16 mouse cellular contexts compared by ENCODE assay signal in the genomic region with DNA sequence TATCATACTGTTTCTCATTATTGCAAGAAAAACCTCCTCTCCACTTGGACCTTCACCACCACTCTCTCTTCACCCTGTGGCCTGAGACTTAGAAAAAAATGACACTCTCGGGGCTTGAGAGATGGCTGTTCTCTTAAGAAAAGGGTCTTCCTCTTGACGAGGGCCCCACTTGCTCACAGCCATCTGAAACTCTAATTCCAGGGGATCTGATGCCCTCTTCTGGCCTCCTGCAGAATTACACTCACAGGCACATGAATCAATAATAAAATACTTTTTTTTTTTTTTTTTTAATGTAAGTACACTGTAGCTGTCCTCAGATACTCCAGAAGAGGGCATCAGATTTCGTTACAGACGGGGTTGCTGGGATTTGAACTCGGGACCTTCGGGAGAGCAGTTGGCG. TPM values are rescaled to one million over a fixed set of nuclear protein-coding genes. Genes with fewer than 3 reads are reported as not detected.
DNase-seq lines count a peak whose midpoint lies in the region; ATAC-seq and TF ChIP-seq lines count a peak whose summit lies in the region.
"Had no signal": no experiment of that assay in that cellular context is flagged by ENCODE, and none has a peak within 500 bp of the region (broad histone marks: within the 10 kb centered on the region; RNA-seq: fewer than 3 reads in every experiment).

No protein-coding gene starts in this region.

- H3K79me2 ChIP-seq in heart, adult 2 months (replicated peaks; ENCODE audit: control insufficient read depth, insufficient read depth, low read length), result no peaks in the 10 kb centered on the region
- H3K79me2 ChIP-seq in MEL (ENCODE audit: control insufficient read depth, insufficient read depth, low read length, poor library complexity), result no peaks in the 10 kb centered on the region

- TF ChIP-seq RAD21 in MEL (IDR thresholded peaks at IDR 0.05; ENCODE audit: low read depth, low read length), result peak; percentile 57

- no peaks in the 10 kb centered on the region for H3K27me3 ChIP-seq in heart, adult 2 months (ENCODE audit: control insufficient read depth, insufficient read depth, low read length)
- peaks cover 11% of the 10 kb centered on the region for H3K27me3 ChIP-seq in midbrain, postnatal 0 days (ENCODE audit: insufficient read depth, low read length)
- H3K27me3 ChIP-seq in midbrain, embryonic 13.5 days, result peaks cover 12% of the 10 kb centered on the region
- no peaks in the 10 kb centered on the region for H3K27me3 ChIP-seq in MEL (ENCODE audit: control insufficient read depth in 1 of 2, insufficient read depth in 2 of 2, low read length in 2 of 2)
- H3K27me3 ChIP-seq in forebrain, embryonic 13.5 days, result peaks cover 11% of the 10 kb centered on the region

- intact Hi-C loops in heart, adult 2 months (cut with DNase I), result no loop called here
- intact Hi-C loops in heart, postnatal 14 days (cut with DNase I), result no loop called here

- peaks cover 3% of the 10 kb centered on the region for H3K4me1 ChIP-seq in heart, adult 2 months (ENCODE audit: control insufficient read depth, insufficient read depth, low read length)
- no peaks in the 10 kb centered on the region for H3K4me1 ChIP-seq in midbrain, postnatal 0 days (ENCODE audit: insufficient read depth, low read length)
- no peaks in the 10 kb centered on the region for H3K4me1 ChIP-seq in midbrain, embryonic 13.5 days (replicated peaks)
- peaks cover 3 to 20% of the 10 kb centered on the region in 2 experiments; a peak in 3 of 4 replicates for H3K4me1 ChIP-seq in MEL (ENCODE audit: control insufficient read depth in 1 of 2, insufficient read depth in 2 of 2, low read length in 2 of 2)
- H3K4me1 ChIP-seq in forebrain, embryonic 13.5 days, result no peaks in the 10 kb centered on the region
- H3K4me1 ChIP-seq: kidney, embryonic 15.5 days had no signal

- H3K27ac ChIP-seq in heart, adult 2 months, result no peak overlapping the region
- no peak overlapping the region for H3K27ac ChIP-seq in midbrain, postnatal 0 days (ENCODE audit: low read depth, low read length)
- no peak overlapping the region for H3K27ac ChIP-seq in midbrain, embryonic 13.5 days
- H3K27ac ChIP-seq in MEL (ENCODE audit: control insufficient read depth, low read depth, low read length), result no peak overlapping the region
- no peak overlapping the region for H3K27ac ChIP-seq in forebrain, embryonic 13.5 days
- H3K27ac ChIP-seq: kidney, embryonic 15.5 days had no signal

- no peaks in the 10 kb centered on the region for H3K36me3 ChIP-seq in heart, adult 2 months (ENCODE audit: control insufficient read depth, insufficient read depth, low read length)
- H3K36me3 ChIP-seq in midbrain, postnatal 0 days (ENCODE audit: insufficient read depth, low read length), result no peaks in the 10 kb centered on the region
- no peaks in the 10 kb centered on the region for H3K36me3 ChIP-seq in midbrain, embryonic 13.5 days
- peaks cover 0 to 19% of the 10 kb centered on the region in 2 experiments; a peak in 2 of 4 replicates for H3K36me3 ChIP-seq in MEL (ENCODE audit: control insufficient read depth in 1 of 2, insufficient read depth in 2 of 2, low read length in 2 of 2)
- H3K36me3 ChIP-seq in forebrain, embryonic 13.5 days (ENCODE audit: poor library complexity, severe bottlenecking), result no peaks in the 10 kb centered on the region
- H3K36me3 ChIP-seq: G1E; kidney, embryonic 15.5 days had no signal

- no peak for DNase-seq in heart, adult 2 months
- DNase-seq in heart, postnatal 14 days, result no peak
- DNase-seq in midbrain, postnatal 0 days (ENCODE audit: low spot score), result no peak
- peak; percentile 74 for DNase-seq in MEL (ENCODE audit: low read depth, low spot score)
- DNase-seq in naive thymus-derived CD4-positive, alpha-beta T cell, adult 2 months (ENCODE audit: low read depth), result peak; percentile 62
- no peak for DNase-seq in right cerebral cortex, adult 18-20 months
- DNase-seq: adrenal gland, postnatal 36 days; heart, postnatal 10 days; midbrain, embryonic 14.5 days; spleen, adult 18-20 months had no signal

- 65% methylated on average over 7 of the region's 7 CpGs for WGBS in heart, adult 2 months
- 68% methylated on average over 7 of the region's 7 CpGs for WGBS in midbrain, postnatal 0 days
- WGBS in midbrain, embryonic 13.5 days, result 75% methylated on average over 7 of the region's 7 CpGs
- 69% methylated on average over 7 of the region's 7 CpGs for WGBS in forebrain, embryonic 13.5 days

- H3K9me3 ChIP-seq in midbrain, postnatal 0 days (ENCODE audit: low read length), result no peaks in the 10 kb centered on the region
- no peaks in the 10 kb centered on the region for H3K9me3 ChIP-seq in midbrain, embryonic 13.5 days
- no peaks in the 10 kb centered on the region for H3K9me3 ChIP-seq in MEL (replicated peaks; ENCODE audit: insufficient read depth, low read length)
- H3K9me3 ChIP-seq in forebrain, embryonic 13.5 days (replicated peaks), result no peaks in the 10 kb centered on the region
- H3K9me3 ChIP-seq: G1E; kidney, embryonic 15.5 days had no signal

- no peak for ATAC-seq in midbrain, postnatal 0 days (ENCODE audit: low FRiP score)
- no peak for ATAC-seq in midbrain, embryonic 13.5 days
- no peak for ATAC-seq in forebrain, embryonic 13.5 days

- peak; percentile 42 for TF ChIP-seq CTCF in heart, adult 2 months (IDR thresholded peaks at IDR 0.05)
- peak; percentile 50 for TF ChIP-seq CTCF in midbrain, postnatal 0 days (IDR thresholded peaks at IDR 0.05)
- peak; percentile 48 to 62 (median 59) for TF ChIP-seq CTCF in MEL (IDR thresholded peaks at IDR 0.05 in 2 of 3, conservative IDR thresholded peaks at IDR 0.05 in 1 of 3; ENCODE audit: control insufficient read depth in 1 of 3, insufficient read depth in 1 of 3, low read depth in 2 of 3, low read length in 3 of 3, poor library complexity in 1 of 3, severe bottlenecking in 1 of 3)

- TF ChIP-seq EP300 in heart, adult 2 months (IDR thresholded peaks at IDR 0.05; ENCODE audit: insufficient read depth, low read depth, low read length), result no peak
- TF ChIP-seq EP300 in MEL (IDR thresholded peaks at IDR 0.05; ENCODE audit: low read depth in 1 of 2, low read length in 2 of 2), result no peak

- no peak for TF ChIP-seq POLR2A in heart, adult 2 months (IDR thresholded peaks at IDR 0.05; ENCODE audit: insufficient read depth, low read depth, low read length)
- TF ChIP-seq POLR2A in MEL (IDR thresholded peaks at IDR 0.05; ENCODE audit: control insufficient read depth in 1 of 2, insufficient read depth in 1 of 2, low read depth in 1 of 2, low read length in 2 of 2, poor library complexity in 1 of 2), result no peak

- H3K9ac ChIP-seq in heart, adult 2 months (ENCODE audit: low read depth, low read length), result no peak overlapping the region
- H3K9ac ChIP-seq in midbrain, postnatal 0 days (replicated peaks; ENCODE audit: low read length, poor library complexity, severe bottlenecking), result no peak overlapping the region
- H3K9ac ChIP-seq in midbrain, embryonic 13.5 days (replicated peaks), result no peak overlapping the region
- no peak overlapping the region for H3K9ac ChIP-seq in MEL (ENCODE audit: control insufficient read depth, low read depth, low read length, poor library complexity, severe bottlenecking)
- no peak overlapping the region for H3K9ac ChIP-seq in forebrain, embryonic 13.5 days
- H3K9ac ChIP-seq: kidney, embryonic 15.5 days had no signal

- H3K4me2 ChIP-seq in midbrain, postnatal 0 days (ENCODE audit: low read depth, low read length, poor library complexity, severe bottlenecking), result no peak overlapping the region
- no peak overlapping the region for H3K4me2 ChIP-seq in midbrain, embryonic 13.5 days (replicated peaks)
- no peak overlapping the region for H3K4me2 ChIP-seq in forebrain, embryonic 13.5 days
- H3K4me2 ChIP-seq: kidney, embryonic 15.5 days had no signal

- H3K4me3 ChIP-seq in heart, adult 2 months, result no peak overlapping the region
- no peak overlapping the region for H3K4me3 ChIP-seq in midbrain, postnatal 0 days (ENCODE audit: low read depth, low read length)
- no peak overlapping the region for H3K4me3 ChIP-seq in midbrain, embryonic 13.5 days (replicated peaks)
- no peak overlapping the region for H3K4me3 ChIP-seq in MEL (ENCODE audit: control insufficient read depth in 1 of 2, insufficient read depth in 1 of 2, low read depth in 2 of 2, low read length in 2 of 2)
- H3K4me3 ChIP-seq in forebrain, embryonic 13.5 days, result no peak overlapping the region
- H3K4me3 ChIP-seq: kidney, embryonic 15.5 days had no signal

TF ChIP-seq in MEL, 35 proteins besides CTCF, POLR2A, EP300 and RAD21 (continues in another document):
- peak; percentile 95 for TF ChIP-seq ZNF384 (IDR thresholded peaks at IDR 0.05; ENCODE audit: low read depth, low read length)
- TF ChIP-seq RCOR1 (IDR thresholded peaks at IDR 0.05; ENCODE audit: low read depth, low read length), result no peak
- TF ChIP-seq SMC3 (IDR thresholded peaks at IDR 0.05; ENCODE audit: low read depth, low read length), result peak; percentile 44
- TF ChIP-seq GATA1 (IDR thresholded peaks at IDR 0.05; ENCODE audit: low read depth, low read length), result no peak
- TF ChIP-seq CHD1 (IDR thresholded peaks at IDR 0.05; ENCODE audit: low read depth, low read length), result no peak
- TF ChIP-seq TBP (IDR thresholded peaks at IDR 0.05; ENCODE audit: low read depth, low read length), result 0 out of 2 replicates have a peak, but pooled peaks have one; percentile 21

RNA-seq across cellular contexts. Expression of a gene that starts 6.0 kb away (rescaled TPM):
- total RNA-seq in heart, adult 2 months (2021), result 1 to 10 TPM; 2.1 to 2.4 TPM
- 5.4 and 5.9 TPM in 2 replicates for polyA plus RNA-seq in heart, adult 2 months (2012; rRNA removed)
- total RNA-seq in heart, postnatal 14 days (2021), result 1 to 10 TPM; 3.3 to 5.4 TPM
- total RNA-seq in midbrain, postnatal 0 days (2014; rRNA removed), result 2.1 and 4.9 TPM in 2 replicates
- 2.0 and 2.3 TPM in 2 replicates for polyA plus RNA-seq in midbrain, postnatal 0 days (2015; fragmentation: Nextera tagmentation; extraction: Ambion mirVana)
- 2.9 and 4.4 TPM in 2 replicates for polyA plus RNA-seq in midbrain, embryonic 13.5 days (2015; fragmentation: Nextera tagmentation; extraction: Ambion mirVana)
- total RNA-seq in MEL (2012; rRNA removed), result 18.0 and 19.5 TPM in 2 replicates
- 10 to 100 TPM in 1 of 2 experiments, not detected in 1; 43.3 TPM for polyA plus RNA-seq in MEL (2012; ENCODE audit: insufficient read depth in 1 of 2, insufficient read length in 2 of 2, low read depth in 1 of 2, low replicate concordance in 2 of 2, missing spikeins in 1 of 2)
- polyA plus RNA-seq in forebrain, embryonic 13.5 days (2015; fragmentation: Nextera tagmentation; extraction: Ambion mirVana), result 4.4 and 5.2 TPM in 2 replicates

RNA-seq across cellular contexts. Expression of a gene that starts 36.5 kb away (rescaled TPM):
- not detected for total RNA-seq in heart, adult 2 months (2021)
- not detected in 2 replicates for polyA plus RNA-seq in heart, adult 2 months (2012; rRNA removed)
- under 1 TPM in 1 of 2 experiments, not detected in 1; 0.05 TPM for total RNA-seq in heart, postnatal 14 days (2021)
- 27.2 and 30.5 TPM in 2 replicates for total RNA-seq in midbrain, postnatal 0 days (2014; rRNA removed)
- polyA plus RNA-seq in midbrain, postnatal 0 days (2015; fragmentation: Nextera tagmentation; extraction: Ambion mirVana), result 2.5 and 2.7 TPM in 2 replicates
- polyA plus RNA-seq in midbrain, embryonic 13.5 days (2015; fragmentation: Nextera tagmentation; extraction: Ambion mirVana), result 2.6 and 3.0 TPM in 2 replicates
- total RNA-seq in MEL (2012; rRNA removed), result not detected in 2 replicates
- polyA plus RNA-seq in MEL (2012; ENCODE audit: insufficient read depth in 1 of 2, insufficient read length in 2 of 2, low read depth in 1 of 2, low replicate concordance in 2 of 2, missing spikeins in 1 of 2), result under 1 TPM in 1 of 2 experiments, not detected in 1; 0.18 TPM
- 2.0 and 2.3 TPM in 2 replicates for polyA plus RNA-seq in forebrain, embryonic 13.5 days (2015; fragmentation: Nextera tagmentation; extraction: Ambion mirVana)
- total RNA-seq: gastrocnemius, adult 18-20 months; neutrophil, adult 5-6 weeks had no signal
- polyA plus RNA-seq: G1E had no signal

Comparison
In these comparisons a context has a peak if more than half of its experiments do, and no peak if none do; other contexts are left out.
1. DNase-seq: peak in MEL (single experiment) and naive thymus-derived CD4-positive, alpha-beta T cell, adult 2 months (single experiment); none in heart, adult 2 months (0 of 2), heart, postnatal 14 days (0 of 2), midbrain, postnatal 0 days (single experiment) and right cerebral cortex, adult 18-20 months (single experiment).
2. Peak in every context shown above with its lines, with median percentiles within 50 percentile points of each other: CTCF ChIP-seq.